Mouse (Mus musculus) testis, adult 2 months (tissue): ENCODE data around the gene Traf4.

Source experiments
- CTCF ChIP-seq: fragments of 200-500 bp; IDR thresholded peaks from 2 replicates; pipeline ENCODE4 v1.5.1; 2012; ENCODE audit warnings: low read depth, mild to moderate bottlenecking, inconsistent platforms, low read length, moderate library complexity; ENCODE audit not compliant: control insufficient read depth, insufficient read depth, insufficient replicate concordance
- POLR2A ChIP-seq: fragments of 200-500 bp; IDR thresholded peaks from 2 replicates; pipeline ENCODE4 v1.6.1; 2012; ENCODE audit warnings: low read depth, mild to moderate bottlenecking, inconsistent platforms, low read length, moderate library complexity; ENCODE audit not compliant: control insufficient read depth

GRCm38 (mm10) chr11:78166640-78167039 is 1.3 kb upstream of the Traf4 start:
- TF ChIP-seq POLR2A = no peak
- no peak for TF ChIP-seq CTCF
